Mouse (Mus musculus) CD8-positive naive resting alpha-beta T cell, adult 2 months (primary cell): ENCODE measurements around the gene Dapk1.
"Not testable (repeated sequence)": the region's sequence is repeated elsewhere in the genome, so short reads cannot be mapped to it uniquely, and the experiment has no call there.

Experiments used
- DNase-seq, 2 experiments: peaks; one replicate each; pipeline ENCODE4 v3.0.0; 2022; ENCODE audit warnings: low read depth in 2 of 2, low spot score in 2 of 2

Dapk1 gene

DNA sequence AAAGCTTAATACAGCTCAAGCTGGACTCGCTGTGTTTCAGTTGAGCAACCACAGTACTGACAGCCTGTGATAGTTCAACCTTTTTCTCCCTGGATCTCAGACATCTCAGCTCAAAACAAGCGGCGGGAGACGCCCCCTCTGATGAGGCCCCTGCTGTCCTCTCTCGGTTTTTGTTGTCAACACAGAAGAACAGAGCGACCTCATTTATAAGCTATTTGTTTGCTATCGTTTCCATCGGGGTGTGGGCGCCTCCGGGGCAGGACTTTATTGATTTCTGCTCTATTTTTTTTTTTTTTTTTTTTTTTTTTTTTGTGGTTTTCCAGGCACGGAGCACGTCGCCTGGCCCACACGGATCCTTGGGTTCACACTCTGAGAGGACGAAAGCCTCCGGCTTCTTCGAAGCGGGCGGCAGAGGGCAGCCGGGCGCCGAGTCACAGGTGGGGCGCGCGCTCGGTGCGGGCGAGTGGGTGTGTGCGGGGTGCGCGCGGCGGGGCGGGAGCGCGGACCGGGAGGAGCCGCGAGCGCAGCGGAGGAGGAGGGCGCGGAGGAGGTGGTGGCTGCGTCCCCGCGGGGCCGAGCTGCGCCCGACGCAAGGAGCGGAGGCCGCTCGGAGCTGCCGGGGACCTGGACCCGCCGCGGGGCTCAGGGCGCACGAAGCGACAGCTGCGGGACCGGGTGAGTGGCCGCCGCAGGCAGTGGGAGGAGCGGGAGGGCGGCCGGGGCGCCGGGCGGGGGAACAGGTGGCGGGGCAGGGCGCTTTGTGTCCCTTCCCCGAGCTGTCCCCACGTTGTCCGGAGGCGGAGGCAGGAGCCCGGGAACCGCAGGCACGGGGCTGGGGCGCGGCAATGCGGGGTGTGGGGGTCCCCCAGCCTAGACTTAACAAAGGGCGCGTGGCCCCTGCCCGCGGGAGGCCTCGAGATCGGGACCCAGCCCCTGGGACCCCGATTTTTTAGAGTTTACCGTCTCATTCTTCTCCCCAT is at the start of gene Dapk1:
Gene Dapk1, plus strand, starts transcription at position 512 of the 980 bp plus-strand sequence.
- DNase-seq = peak; percentile 31 to 47

DNA sequence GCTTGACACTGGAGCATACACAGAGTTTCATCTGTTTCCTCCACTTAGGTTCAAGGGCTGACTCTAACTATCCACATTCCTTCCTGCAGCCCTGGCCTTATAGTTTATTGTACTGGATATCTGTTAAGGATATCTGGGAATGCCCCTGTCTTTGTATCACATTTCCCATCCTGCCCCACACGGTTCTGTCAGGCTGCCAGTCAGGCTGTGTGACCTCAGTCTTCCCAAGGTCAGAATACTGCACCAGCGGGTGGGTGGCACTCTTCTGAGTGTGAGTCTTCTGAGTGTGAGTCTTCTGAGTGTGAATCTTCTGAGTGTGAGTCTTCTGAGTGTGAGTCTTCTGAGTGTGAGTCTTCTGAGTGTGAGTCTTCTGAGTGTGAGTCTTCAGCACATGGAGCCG is 48.4 kb upstream of the Dapk1 start:
- DNase-seq = no peak

DNA sequence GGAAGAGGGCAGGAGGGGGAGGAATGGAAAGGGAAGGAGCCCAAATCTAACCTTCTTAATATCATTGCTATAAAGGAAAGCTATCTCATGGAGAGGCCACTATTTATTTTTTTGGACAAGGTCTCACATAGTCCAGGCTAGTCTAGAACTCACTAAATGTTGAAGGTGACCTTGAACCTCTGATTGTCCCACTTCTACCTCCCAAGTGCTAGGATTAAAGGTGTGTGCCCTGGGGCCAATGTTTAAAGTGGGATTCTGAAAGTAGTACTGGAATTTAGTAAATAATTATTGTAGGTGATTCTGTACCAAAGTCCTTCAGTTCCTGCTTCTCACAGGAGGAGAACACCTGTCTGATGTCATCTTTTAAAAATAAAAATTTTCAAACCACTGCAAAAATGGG is 45.3 kb upstream of the Dapk1 start:
- no peak for DNase-seq

DNA sequence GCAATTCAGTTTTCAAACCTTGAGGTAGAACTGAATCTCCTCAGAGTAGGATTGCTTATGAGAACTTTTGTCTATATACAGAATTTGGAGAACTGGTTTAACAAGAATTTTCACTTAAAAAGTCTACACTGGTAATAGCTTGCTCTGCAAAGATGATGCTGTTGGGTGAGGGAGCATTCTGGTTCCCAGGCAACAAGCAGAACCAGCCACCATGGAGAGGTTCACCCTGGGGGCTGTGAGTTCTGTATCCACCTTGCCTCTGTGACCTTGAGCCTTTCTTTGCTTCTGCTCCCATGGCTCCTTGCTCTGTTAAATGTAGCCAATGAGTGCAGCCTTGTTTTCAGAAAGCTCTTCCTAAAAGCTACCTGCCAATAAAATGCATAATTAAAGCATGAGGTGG is 44.8 kb upstream of the Dapk1 start:
- DNase-seq = no peak

DNA sequence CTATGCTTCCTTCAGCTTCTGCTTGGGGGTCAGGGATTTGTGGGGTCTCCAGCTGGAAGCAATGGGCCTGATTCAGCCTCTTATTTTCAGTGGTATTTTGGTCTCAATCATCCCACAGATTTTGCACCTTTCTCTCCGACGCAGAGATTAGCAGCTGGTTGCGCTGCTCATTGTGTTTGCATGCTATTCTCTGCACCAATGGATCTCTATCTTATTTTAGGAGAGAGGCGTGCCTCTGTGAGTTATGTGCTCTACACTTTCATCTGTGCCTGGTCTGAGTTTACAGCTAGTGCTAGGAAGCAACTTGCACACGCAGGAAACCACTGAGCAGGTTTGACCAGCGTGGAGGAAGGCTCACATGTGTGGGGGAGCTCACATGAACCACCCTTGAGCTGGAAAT is 37.4 kb upstream of the Dapk1 start:
- no peak for DNase-seq

DNA sequence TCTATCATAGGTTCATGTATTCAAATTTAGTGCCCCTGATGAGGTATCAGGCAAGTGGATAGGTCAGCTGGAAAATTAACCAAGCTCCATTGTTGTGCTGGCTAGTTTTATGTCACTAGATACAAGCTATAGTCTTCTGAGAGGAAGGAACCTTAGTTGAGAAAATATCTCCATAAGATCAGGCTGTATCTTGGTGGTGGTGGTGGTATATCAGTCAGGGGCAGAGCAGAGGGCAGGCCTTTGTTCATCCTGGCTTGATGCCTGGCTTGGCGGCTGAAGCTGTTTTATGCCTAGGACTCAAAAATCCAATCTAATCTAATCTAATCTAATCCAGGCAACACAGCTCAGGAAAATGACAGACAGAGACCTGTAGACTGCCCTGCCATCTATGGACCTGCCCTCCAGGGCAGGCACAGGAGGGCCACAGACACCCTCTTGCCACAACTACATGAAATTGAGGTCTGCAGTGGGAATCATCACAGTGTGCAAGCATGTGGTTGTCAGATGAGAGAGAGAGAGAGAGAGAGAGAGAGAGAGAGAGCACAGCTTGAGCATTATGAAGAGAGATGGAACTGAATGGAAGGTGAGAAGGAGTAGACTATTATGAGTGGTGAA is 32.7 kb upstream of the Dapk1 start:
- no peak for DNase-seq

DNA sequence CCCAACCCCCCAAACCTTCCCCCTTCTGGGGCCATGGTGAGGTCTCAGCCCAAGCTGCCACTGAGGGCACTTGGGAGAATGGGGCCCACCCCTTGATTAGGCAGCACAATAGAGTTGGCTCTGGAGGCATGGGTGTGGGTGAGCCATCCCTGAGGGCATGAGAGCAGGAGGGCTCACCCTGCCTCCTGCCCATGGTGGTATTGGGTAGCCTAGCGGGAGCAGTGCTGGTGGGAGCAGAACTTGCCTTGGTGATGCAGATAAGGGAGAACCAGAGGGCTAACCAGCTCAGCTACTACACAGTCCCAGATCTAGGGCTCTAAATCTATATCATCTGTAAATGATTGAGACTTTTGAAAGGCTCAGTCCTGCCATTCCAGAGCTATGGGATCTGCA is 32.2 kb upstream of the Dapk1 start:
- no peak for DNase-seq

DNA sequence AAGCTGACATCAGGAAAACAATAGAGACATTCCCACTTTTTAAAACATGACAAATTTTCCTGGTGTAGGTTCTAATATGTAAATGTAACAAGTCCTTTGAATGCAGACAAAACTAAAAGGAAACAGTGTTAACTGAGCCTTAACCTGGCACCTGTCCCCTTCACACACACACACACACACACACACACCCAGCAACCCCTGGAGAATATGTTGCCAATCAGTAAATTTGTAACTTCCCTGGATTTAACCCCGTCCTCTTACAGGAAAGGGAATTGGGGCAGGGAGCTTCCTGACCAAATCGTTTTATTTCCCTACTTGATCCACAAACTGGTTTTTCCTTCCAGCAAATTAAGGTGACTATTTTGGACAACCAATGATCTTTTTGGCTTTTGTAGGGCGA is 28.2 kb upstream of the Dapk1 start:
- DNase-seq = no peak

DNA sequence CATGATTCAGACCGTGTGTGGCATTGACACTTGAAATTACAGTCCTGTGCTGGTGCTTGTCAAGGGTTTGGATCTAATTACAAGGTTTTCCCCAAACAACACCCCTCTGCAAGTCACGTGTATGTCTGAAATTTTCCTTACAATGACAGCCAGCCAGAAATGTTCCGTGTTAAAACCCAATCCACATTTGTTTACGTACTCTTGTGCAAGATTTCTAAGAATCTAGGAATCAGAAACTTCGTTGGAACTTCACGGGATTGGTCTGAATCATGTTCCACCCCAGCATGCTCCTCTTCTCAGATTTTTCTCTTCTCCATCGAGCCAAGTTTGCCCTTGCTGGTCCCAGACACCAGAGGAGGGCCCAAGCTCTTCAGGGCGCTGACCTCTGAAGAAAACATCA is 27.8 kb upstream of the Dapk1 start:
- no peak for DNase-seq

DNA sequence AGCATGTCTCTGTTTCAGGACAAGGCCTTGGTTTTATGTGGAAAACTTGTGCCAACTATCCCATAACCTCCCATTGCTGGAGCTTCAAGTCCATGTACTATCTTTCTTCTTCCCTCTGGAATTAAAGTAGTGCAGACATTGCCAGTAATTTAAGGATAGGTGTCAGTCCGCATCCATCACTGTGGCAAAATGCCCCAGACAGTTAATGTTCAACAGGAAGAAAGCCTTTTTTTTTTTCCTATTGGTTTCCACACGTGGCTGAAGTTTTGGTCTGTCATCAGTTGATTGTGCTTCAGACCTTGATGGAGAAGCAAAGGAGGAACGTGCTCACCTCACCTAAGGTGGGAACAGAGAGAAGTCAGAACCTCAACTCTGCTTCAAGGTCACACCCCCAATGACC is 23.2 kb upstream of the Dapk1 start:
- DNase-seq = no peak

DNA sequence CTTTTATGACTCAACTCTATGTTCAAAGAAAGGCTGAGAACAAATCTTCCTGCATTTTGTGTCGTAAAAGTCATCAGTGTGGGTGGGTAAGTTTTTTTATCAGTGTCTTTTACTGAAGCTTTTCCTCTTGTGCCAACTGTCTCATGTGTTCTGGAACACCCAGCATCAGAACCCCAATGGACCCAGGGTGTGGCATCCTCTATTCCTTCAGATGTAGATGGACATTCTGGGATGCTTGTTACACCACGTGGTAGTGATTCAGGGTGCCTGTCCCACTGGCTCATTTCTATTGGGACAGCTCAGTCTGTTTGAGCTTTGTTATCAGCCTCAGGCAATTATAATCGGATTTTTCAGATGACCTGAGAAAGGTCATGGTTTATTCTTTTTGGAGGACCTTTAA is 6.9 kb upstream of the Dapk1 start:
- DNase-seq = no peak

DNA sequence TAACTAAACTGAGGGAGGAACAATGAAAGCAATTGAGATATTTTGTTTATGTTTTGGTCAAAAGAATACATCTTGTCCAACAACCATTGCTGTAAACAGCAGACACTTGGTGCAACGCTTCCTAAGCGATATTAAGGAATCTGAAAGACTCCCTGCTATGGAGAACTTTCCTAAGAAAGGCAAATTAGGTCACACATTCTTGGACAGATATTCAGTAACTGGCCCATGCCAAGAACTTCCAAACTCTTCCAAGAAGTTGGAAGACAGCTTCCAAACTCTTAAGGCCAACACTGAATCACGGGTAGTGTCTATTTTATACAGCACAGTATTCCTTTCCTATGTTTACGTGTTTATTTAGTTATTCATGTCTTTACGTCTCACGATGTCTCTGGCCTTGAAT is 6.2 kb upstream of the Dapk1 start:
- DNase-seq = no peak

DNA sequence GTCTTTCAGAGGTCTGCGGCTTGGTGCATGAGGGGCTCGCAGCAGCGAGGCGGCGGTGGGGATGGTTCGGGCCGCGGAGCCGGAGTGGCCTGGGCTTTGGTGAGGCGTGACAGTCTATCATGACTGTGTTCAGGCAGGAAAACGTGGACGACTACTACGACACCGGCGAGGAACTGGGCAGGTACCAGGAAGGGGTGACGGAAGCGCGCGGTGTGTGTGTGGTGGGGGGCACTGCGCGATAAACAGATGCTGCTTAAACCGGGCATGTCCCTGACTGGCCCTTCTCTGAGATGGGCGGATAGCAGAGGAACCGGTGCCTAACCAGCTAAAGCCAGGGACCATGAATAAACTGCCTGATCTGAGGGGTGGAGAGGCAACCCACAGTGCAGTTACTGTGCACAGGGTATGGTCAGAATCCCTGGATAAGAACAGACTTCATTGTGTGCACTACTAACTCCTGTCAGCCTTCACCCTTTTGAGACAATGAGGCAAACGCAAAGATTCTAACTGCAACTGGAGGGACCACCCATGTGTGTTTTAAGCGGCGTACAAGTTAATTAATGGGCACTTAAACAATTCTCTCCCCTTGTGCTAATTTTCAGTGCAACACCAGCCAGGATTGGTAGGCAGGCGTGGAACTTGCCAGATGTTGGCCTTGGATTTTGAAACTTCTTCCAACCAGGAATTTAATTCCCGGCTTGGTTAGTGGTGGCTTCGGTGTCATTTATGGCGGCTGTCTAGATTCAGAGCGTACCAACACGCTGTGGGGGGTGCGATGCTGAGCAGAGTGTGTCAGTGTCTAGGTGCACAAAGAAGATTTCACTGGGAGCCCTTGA is 887 bp downstream of the Dapk1 start:
- DNase-seq = peak; percentile 24 to 28

DNA sequence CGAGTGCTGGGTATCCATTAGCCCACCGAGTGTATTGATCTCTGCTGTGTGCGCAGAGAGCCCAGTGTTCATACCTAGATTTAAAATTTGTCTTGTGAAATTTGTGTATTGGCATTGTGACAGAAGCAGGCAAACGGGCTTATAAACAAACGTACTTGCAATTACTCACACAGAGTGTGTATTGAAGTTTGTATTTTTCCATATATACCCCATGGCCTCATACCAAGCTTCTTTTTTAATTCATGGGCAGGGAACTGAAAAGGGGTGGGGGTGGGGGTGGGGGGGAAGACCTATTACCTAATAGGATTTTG is 1.5 kb downstream of the Dapk1 start:
- DNase-seq = no peak

DNA sequence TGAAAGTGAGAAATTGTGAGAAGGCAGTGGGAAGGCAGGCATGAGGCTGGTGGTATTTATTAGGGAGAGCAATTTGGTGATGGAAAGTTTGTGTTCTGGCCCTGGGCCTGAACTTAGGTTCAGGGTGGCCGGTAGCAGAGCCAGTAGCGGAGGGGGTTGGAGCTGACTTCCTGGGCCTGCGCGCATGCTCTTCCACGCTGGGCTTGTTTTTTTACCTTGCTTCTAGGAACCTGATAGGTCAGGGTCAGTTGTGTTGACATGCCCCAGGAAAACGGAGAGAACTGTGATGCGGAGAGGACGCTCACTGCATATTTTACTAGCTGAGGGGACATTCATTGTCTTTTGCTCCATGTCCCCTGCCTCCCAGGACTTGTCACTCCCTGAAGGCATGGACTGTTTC is 5.7 kb downstream of the Dapk1 start:
- no peak for DNase-seq

DNA sequence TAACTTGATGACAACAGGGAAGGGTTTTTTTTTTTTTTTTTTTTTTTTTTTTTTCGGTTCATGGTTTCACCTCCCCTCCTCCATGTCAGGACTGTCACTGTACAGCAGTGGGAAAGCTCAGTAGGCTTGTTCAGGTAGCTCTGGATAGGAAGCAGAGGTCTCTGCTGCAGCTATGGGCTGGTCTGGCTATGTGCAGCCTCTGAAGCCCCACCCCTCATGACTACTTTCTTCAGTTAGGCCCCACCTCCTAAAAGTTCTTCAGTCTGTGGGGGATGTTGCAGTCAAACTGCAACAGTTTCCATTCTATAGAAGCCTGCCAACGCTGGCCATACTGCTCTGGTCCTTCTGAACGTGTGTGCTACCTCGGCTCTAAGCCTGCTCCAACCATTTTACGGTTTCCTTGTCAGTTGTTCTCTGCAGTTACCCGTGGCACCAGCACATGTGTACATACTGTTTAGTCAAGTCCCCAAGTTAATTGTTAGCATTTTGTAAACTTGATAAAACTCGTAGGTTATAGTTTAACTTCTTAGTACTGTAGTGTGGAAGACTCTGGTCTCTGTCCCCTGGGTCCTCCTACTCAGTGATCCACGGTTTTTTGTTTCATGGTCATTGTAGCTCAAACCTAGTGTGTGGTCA is 6.8 kb downstream of the Dapk1 start:
- DNase-seq = no peak

DNA sequence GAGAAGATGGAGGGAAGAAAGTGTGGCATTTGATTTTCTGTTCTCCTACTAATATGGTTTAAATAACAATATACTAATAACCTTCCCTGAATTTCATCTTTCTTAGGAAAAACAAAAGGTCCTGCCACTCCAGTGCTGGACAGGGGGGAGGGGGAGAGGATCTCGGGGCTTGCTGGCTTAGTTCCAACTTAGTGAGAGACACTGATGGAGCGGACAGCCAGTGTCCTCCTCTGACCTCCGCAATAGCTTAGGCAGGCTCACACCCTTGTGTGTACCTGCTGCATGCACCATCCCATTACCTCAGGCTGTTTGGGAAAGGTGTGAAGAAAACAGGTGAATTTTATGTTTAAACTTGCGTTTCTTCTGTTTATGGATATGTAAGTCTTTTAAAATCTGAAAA is 7.5 kb downstream of the Dapk1 start:
- DNase-seq = no peak

DNA sequence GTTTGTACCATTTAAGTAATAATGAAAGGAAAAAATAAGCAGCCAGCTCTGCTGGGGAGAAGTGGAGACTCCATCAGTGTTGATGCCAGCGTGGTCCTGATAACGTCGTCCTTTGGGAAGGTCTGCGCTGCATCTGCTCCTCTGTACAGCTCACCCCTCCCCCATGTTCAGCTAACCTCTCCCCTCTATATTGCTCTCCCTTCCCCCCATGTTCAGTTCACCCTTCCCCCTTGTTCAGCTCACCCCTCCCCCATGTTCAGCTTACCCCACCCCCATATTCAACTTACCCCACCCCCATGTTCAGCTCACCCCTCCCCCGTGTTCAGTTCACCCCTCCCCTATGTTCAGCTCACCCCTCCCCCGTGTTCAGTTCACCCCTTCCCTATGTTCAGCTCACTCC is 8.8 kb downstream of the Dapk1 start:
- no peak for DNase-seq

DNA sequence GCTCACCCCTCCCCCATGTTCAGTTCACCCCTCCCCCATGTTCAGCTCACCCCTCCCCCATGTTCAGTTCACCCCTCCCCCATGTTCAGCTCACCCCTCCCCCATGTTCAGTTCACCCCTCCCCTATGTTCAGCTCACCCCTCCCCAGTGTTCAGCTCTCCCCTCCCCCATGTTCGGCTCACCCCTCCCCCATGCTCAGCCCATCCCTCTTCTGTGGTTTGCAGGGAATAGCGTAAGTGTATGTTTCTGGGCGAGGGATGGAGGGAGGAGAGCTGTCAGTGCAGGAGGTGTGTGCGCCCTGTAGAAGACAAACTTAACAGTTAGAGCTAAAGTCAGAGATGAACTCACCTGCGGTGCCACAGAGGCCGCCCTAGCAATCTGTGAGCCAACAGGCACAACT is 9.2 kb downstream of the Dapk1 start:
- DNase-seq = not testable (repeated sequence)

DNA sequence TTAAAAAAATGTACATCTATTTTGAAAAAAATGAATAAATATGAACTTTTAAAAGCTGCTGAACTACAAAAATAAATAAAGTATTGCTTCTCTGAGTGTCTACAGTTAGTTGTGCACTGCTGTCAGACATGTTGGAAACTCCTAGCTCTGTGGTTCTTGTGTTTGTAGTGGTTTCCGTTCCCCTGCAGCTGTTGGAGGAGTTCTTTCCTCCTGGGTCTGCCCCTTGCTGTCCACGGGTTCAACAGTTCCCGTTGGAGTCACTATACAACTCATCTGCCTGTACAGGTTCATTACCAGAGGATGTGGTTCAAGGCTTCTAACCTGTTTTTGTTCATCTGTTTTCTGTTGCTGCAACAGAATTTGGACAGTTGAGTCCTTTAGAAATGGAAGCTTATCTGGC is 10.4 kb downstream of the Dapk1 start:
- DNase-seq = no peak

DNA sequence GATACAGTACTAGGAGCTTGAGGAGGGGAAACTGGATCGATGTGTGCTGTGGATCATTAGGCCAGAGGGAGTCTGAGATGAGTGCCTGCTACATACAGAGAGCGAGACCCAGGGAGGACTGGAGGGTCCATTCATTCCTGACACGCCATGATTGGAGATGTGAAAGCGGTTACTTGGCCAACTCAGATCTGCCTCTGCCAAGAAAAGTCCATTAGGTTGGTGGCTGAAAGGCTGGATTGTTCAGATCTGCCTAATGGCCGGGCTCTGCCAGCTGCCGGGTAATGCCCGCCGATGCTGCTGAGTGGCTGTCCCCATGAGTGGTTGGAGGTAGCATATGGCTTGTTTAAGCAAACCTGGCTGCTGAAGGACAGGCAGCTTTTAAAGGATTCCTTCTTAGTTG is 12.4 kb downstream of the Dapk1 start:
- no peak for DNase-seq
